Mouse (Mus musculus): ENCODE data around the gene Dync1h1. TPM values are rescaled to one million over a fixed set of nuclear protein-coding genes. Genes with fewer than 3 reads are reported as not detected.

Gene Dync1h1
- polyA plus RNA-seq, 1 experiment from 2014 or later: 101 TPM

GRCm38 (mm10) chr12:110566366-110566765 lies 34.9 kb upstream of the Dync1h1 start:
- whole genome bisulfite sequencing: 94% methylated on average over 9 of the region's 9 CpGs
- H3K27me3 ChIP-seq (ENCODE audit: control insufficient read depth, insufficient read depth, low read length): no peaks in the 10 kb centered on the region
- H3K4me2 ChIP-seq (ENCODE audit: low read depth): no peak overlapping the region
- ATAC-seq (ENCODE audit: insufficient read depth, low FRiP score, low TSS enrichment) (no peak), DNase-seq (ENCODE audit: low spot score) (no peak)
- H3K4me3 ChIP-seq (ENCODE audit: low read depth, low read length): no peak overlapping the region
- no peak overlapping the region for H3K9ac ChIP-seq (ENCODE audit: low read length)
- H3K4me1 ChIP-seq (ENCODE audit: control insufficient read depth, insufficient read depth, low read length): no peaks in the 10 kb centered on the region
- no peaks in the 10 kb centered on the region for H3K9me3 ChIP-seq (ENCODE audit: control insufficient read depth, low read length)
- H3K36me3 ChIP-seq (ENCODE audit: control insufficient read depth, insufficient read depth, low read length): peaks cover 14% of the 10 kb centered on the region; the same call in 1 of the 2 replicates
- H3K27ac ChIP-seq (ENCODE audit: low read depth, low read length): no peak overlapping the region

- H3K9ac ChIP-seq (ENCODE audit: low read length): no peak overlapping the region
- no peaks in the 10 kb centered on the region for H3K4me1 ChIP-seq (ENCODE audit: control insufficient read depth, insufficient read depth, low read length)
- no peak overlapping the region for H3K4me2 ChIP-seq (ENCODE audit: low read depth)
- H3K4me3 ChIP-seq (ENCODE audit: low read depth, low read length): no peak overlapping the region
- 90% methylated on average over 10 of the region's 10 CpGs for WGBS
- no peaks in the 10 kb centered on the region for H3K27me3 ChIP-seq (ENCODE audit: control insufficient read depth, insufficient read depth, low read length)
- no peak for DNase-seq (ENCODE audit: low spot score)
- no peaks in the 10 kb centered on the region for H3K9me3 ChIP-seq (ENCODE audit: control insufficient read depth, low read length)
- H3K36me3 ChIP-seq (ENCODE audit: control insufficient read depth, insufficient read depth, low read length): peaks cover 9% of the 10 kb centered on the region; the same call in 1 of the 2 replicates
- ATAC-seq (ENCODE audit: insufficient read depth, low FRiP score, low TSS enrichment): no peak
- no peak overlapping the region for H3K27ac ChIP-seq (ENCODE audit: low read depth, low read length)
Measured at GRCm38 (mm10) chr12:110571050-110571449, 30.2 kb upstream of the Dync1h1 start.

GRCm38 (mm10) chr12:110572351-110572750 lies 28.9 kb upstream of the Dync1h1 start:
- H3K4me1 ChIP-seq (ENCODE audit: control insufficient read depth, insufficient read depth, low read length): no peaks in the 10 kb centered on the region
- WGBS: 94% methylated on average over 4 of the region's 4 CpGs
- no peaks in the 10 kb centered on the region for H3K27me3 ChIP-seq (ENCODE audit: control insufficient read depth, insufficient read depth, low read length)
- no peak overlapping the region for H3K27ac ChIP-seq (ENCODE audit: low read depth, low read length)
- ATAC-seq (ENCODE audit: insufficient read depth, low FRiP score, low TSS enrichment) (no peak), DNase-seq (ENCODE audit: low spot score) (no peak)
- peaks cover 6% of the 10 kb centered on the region; the same call in 1 of the 2 replicates for H3K36me3 ChIP-seq (ENCODE audit: control insufficient read depth, insufficient read depth, low read length)
- H3K4me2 ChIP-seq (ENCODE audit: low read depth): no peak overlapping the region
- H3K4me3 ChIP-seq (ENCODE audit: low read depth, low read length): no peak overlapping the region
- no peaks in the 10 kb centered on the region for H3K9me3 ChIP-seq (ENCODE audit: control insufficient read depth, low read length)
- no peak overlapping the region for H3K9ac ChIP-seq (ENCODE audit: low read length)

GRCm38 (mm10) chr12:110573635-110574034 lies 27.6 kb upstream of the Dync1h1 start:
- no peak overlapping the region for H3K9ac ChIP-seq (ENCODE audit: low read length)
- H3K9me3 ChIP-seq (ENCODE audit: control insufficient read depth, low read length): no peaks in the 10 kb centered on the region
- no peak overlapping the region for H3K27ac ChIP-seq (ENCODE audit: low read depth, low read length)
- no peak overlapping the region for H3K4me2 ChIP-seq (ENCODE audit: low read depth)
- H3K4me1 ChIP-seq (ENCODE audit: control insufficient read depth, insufficient read depth, low read length): no peaks in the 10 kb centered on the region
- peaks cover 2% of the 10 kb centered on the region; the same call in 1 of the 2 replicates for H3K36me3 ChIP-seq (ENCODE audit: control insufficient read depth, insufficient read depth, low read length)
- 83% methylated on average over 8 of the region's 8 CpGs for WGBS
- no peaks in the 10 kb centered on the region for H3K27me3 ChIP-seq (ENCODE audit: control insufficient read depth, insufficient read depth, low read length)
- DNase-seq (ENCODE audit: low spot score) (no peak), ATAC-seq (ENCODE audit: insufficient read depth, low FRiP score, low TSS enrichment) (no peak)
- no peak overlapping the region for H3K4me3 ChIP-seq (ENCODE audit: low read depth, low read length)

- no peak for DNase-seq (ENCODE audit: low spot score)
- ATAC-seq (ENCODE audit: insufficient read depth, low FRiP score, low TSS enrichment): no peak
- H3K9ac ChIP-seq (ENCODE audit: low read length): no peak overlapping the region; the same call in 1 of the 2 replicates
- H3K4me2 ChIP-seq (ENCODE audit: low read depth): no peak overlapping the region
- no peak overlapping the region for H3K4me3 ChIP-seq (ENCODE audit: low read depth, low read length)
- H3K9me3 ChIP-seq (ENCODE audit: control insufficient read depth, low read length): no peaks in the 10 kb centered on the region
- WGBS: 71% methylated on average over 4 of the region's 4 CpGs
- H3K27me3 ChIP-seq (ENCODE audit: control insufficient read depth, insufficient read depth, low read length): no peaks in the 10 kb centered on the region
- H3K36me3 ChIP-seq (ENCODE audit: control insufficient read depth, insufficient read depth, low read length): no peaks in the 10 kb centered on the region
- H3K27ac ChIP-seq (ENCODE audit: low read depth, low read length): no peak overlapping the region
- H3K4me1 ChIP-seq (ENCODE audit: control insufficient read depth, insufficient read depth, low read length): no peaks in the 10 kb centered on the region
Measured at GRCm38 (mm10) chr12:110575926-110576325, 25.3 kb upstream of the Dync1h1 start.

GRCm38 (mm10) chr12:110578333-110578732 lies 22.9 kb upstream of the Dync1h1 start:
- Histone ChIP-seq H3K4me3 (ENCODE audit: low read depth, low read length) (no peak overlapping the region), H3K36me3 (ENCODE audit: control insufficient read depth, insufficient read depth, low read length) (no peaks in the 10 kb centered on the region), H3K9ac (ENCODE audit: low read length) (no peak overlapping the region), H3K27ac (ENCODE audit: low read depth, low read length) (no peak overlapping the region), H3K4me1 (ENCODE audit: control insufficient read depth, insufficient read depth, low read length) (no peaks in the 10 kb centered on the region), H3K4me2 (ENCODE audit: low read depth) (no peak overlapping the region), H3K9me3 (ENCODE audit: control insufficient read depth, low read length) (no peaks in the 10 kb centered on the region), H3K27me3 (ENCODE audit: control insufficient read depth, insufficient read depth, low read length) (no peaks in the 10 kb centered on the region)
- DNase-seq (ENCODE audit: low spot score) (no peak), ATAC-seq (ENCODE audit: insufficient read depth, low FRiP score, low TSS enrichment) (no peak)
- WGBS: 87% methylated on average over 9 of the region's 9 CpGs

- no peak overlapping the region for H3K4me3 ChIP-seq (ENCODE audit: low read depth, low read length)
- no peak for DNase-seq (ENCODE audit: low spot score)
- 75% methylated on average over 6 of the region's 6 CpGs for WGBS
Measured at GRCm38 (mm10) chr12:110588622-110589021, 12.6 kb upstream of the Dync1h1 start.

GRCm38 (mm10) chr12:110590804-110591259 lies 10.4 kb upstream of the Dync1h1 start:
- Histone ChIP-seq H3K9me3 (ENCODE audit: control insufficient read depth, low read length) (no peaks in the 10 kb centered on the region), H3K27me3 (ENCODE audit: control insufficient read depth, insufficient read depth, low read length) (no peaks in the 10 kb centered on the region), H3K4me2 (ENCODE audit: low read depth) (peak overlapping the region; percentile 97), H3K4me3 (ENCODE audit: low read depth, low read length) (peak overlapping the region; percentile 66), H3K27ac (ENCODE audit: low read depth, low read length) (peak overlapping the region; percentile 73; the same call in 1 of the 2 replicates), H3K36me3 (ENCODE audit: control insufficient read depth, insufficient read depth, low read length) (no peaks in the 10 kb centered on the region), H3K9ac (ENCODE audit: low read length) (peak overlapping the region; percentile 80), H3K4me1 (ENCODE audit: control insufficient read depth, insufficient read depth, low read length) (peaks cover 7% of the 10 kb centered on the region; the same call in 1 of the 2 replicates)
- ATAC-seq (ENCODE audit: insufficient read depth, low FRiP score, low TSS enrichment): 0 out of 2 replicates have a peak, but pooled peaks have one; percentile 13
- no peak for DNase-seq (ENCODE audit: low spot score)
- WGBS: 3% methylated on average over 15 of the region's 15 CpGs

More at GRCm38 (mm10) chr12:110588622-110589021, 12.6 kb upstream of the Dync1h1 start:
- Histone ChIP-seq H3K4me2 (ENCODE audit: low read depth) (no peak overlapping the region), H3K9ac (ENCODE audit: low read length) (no peak overlapping the region), H3K27ac (ENCODE audit: low read depth, low read length) (no peak overlapping the region), H3K4me1 (ENCODE audit: control insufficient read depth, insufficient read depth, low read length) (peaks cover 7% of the 10 kb centered on the region; the same call in 1 of the 2 replicates), H3K9me3 (ENCODE audit: control insufficient read depth, low read length) (no peaks in the 10 kb centered on the region), H3K27me3 (ENCODE audit: control insufficient read depth, insufficient read depth, low read length) (no peaks in the 10 kb centered on the region), H3K36me3 (ENCODE audit: control insufficient read depth, insufficient read depth, low read length) (no peaks in the 10 kb centered on the region)
- no peak for ATAC-seq (ENCODE audit: insufficient read depth, low FRiP score, low TSS enrichment)

- under 1% methylated on average over 56 of the region's 56 CpGs for WGBS
- Histone ChIP-seq H3K9ac (ENCODE audit: low read length) (peak overlapping the region; percentile 80), H3K4me2 (ENCODE audit: low read depth) (peak overlapping the region; percentile 97), H3K27me3 (ENCODE audit: control insufficient read depth, insufficient read depth, low read length) (no peaks in the 10 kb centered on the region), H3K36me3 (ENCODE audit: control insufficient read depth, insufficient read depth, low read length) (no peaks in the 10 kb centered on the region), H3K27ac (ENCODE audit: low read depth, low read length) (peak overlapping the region; percentile 73), H3K4me1 (ENCODE audit: control insufficient read depth, insufficient read depth, low read length) (peaks cover 7% of the 10 kb centered on the region; the same call in 1 of the 2 replicates), H3K4me3 (ENCODE audit: low read depth, low read length) (peak overlapping the region; percentile 66), H3K9me3 (ENCODE audit: control insufficient read depth, low read length) (no peaks in the 10 kb centered on the region)
- peak; percentile 98 for DNase-seq (ENCODE audit: low spot score)
- ATAC-seq (ENCODE audit: insufficient read depth, low FRiP score, low TSS enrichment): peak; percentile 98
Measured at GRCm38 (mm10) chr12:110591260-110591883, 9.9 kb upstream of the Dync1h1 start.

Measured in neural tube, embryonic 11.5 days (tissue).